Mouse (Mus musculus) kidney, adult 2 months (tissue): ENCODE results near the gene Clrn1.

Source experiments
- CTCF ChIP-seq: fragments of 200-500 bp; conservative IDR thresholded peaks from 2 replicates; pipeline ENCODE4 v1.5.1; 2011; ENCODE audit warnings: low read depth, mild to moderate bottlenecking, control low read depth, low read length, moderate library complexity, mixed read lengths; ENCODE audit not compliant: insufficient read depth, insufficient read length
- POLR2A ChIP-seq: fragments of 200-500 bp; IDR thresholded peaks from one replicate; pipeline ENCODE4 v1.6.1; 2011; ENCODE audit warnings: low read depth, low read length, control low read depth

- no peak for TF ChIP-seq CTCF
- no peak for TF ChIP-seq POLR2A
Measured at GRCm38 (mm10) chr3:58826266-58826665, 58.9 kb downstream of the Clrn1 start.
